Mouse (Mus musculus) liver, embryonic 11.5 days (tissue): Measurements from ENCODE around the gene Colgalt2. TPM values are rescaled to one million over a fixed set of nuclear protein-coding genes. Genes with fewer than 3 reads are reported as not detected.

Source experiments
- ATAC-seq: fragments of 200-750 bp; cut with Nextera tagmentation; replicated peaks from 2 replicates; pipeline ENCODE4 v1.8.0; 2017; ENCODE audit warnings: moderate number of reproducible peaks, mild to moderate bottlenecking, moderate TSS enrichment, moderate library complexity; ENCODE audit not compliant: low FRiP score
- DNase-seq: peaks from one replicate; pipeline ENCODE4 v3.0.0-alpha.2; 2017; ENCODE audit warnings: low spot score
- H3K27ac ChIP-seq: fragments of 300-500 bp; sonication (generic); 2 replicates; pipeline ENCODE4 v1.5.1; 2014; ENCODE audit warnings: mild to moderate bottlenecking, low read depth, low read length, control low read depth
- H3K27me3 ChIP-seq: fragments of 300-500 bp; sonication (generic); replicated peaks from 2 replicates; pipeline ENCODE4 v1.6.1; 2014; ENCODE audit warnings: low read length, mixed read lengths; ENCODE audit not compliant: control insufficient read depth, insufficient read depth
- H3K36me3 ChIP-seq: fragments of 300-500 bp; sonication (generic); 2 replicates; pipeline ENCODE4 v1.6.1; 2014; ENCODE audit warnings: mild to moderate bottlenecking, low read length, moderate library complexity, mixed read lengths; ENCODE audit not compliant: control insufficient read depth, insufficient read depth
- H3K4me1 ChIP-seq: fragments of 300-500 bp; sonication (generic); replicated peaks from 2 replicates; pipeline ENCODE4 v1.6.1; 2014; ENCODE audit warnings: low read length, mixed read lengths; ENCODE audit not compliant: control insufficient read depth, insufficient read depth
- H3K4me2 ChIP-seq: fragments of 300-500 bp; sonication (generic); 2 replicates; pipeline ENCODE4 v1.6.1; 2014; ENCODE audit warnings: mild to moderate bottlenecking, control low read depth, moderate library complexity
- H3K4me3 ChIP-seq: fragments of 300-500 bp; sonication (generic); 2 replicates; pipeline ENCODE4 v1.5.1; 2014; ENCODE audit warnings: low read depth, low read length, control low read depth
- H3K9ac ChIP-seq: fragments of 300-500 bp; sonication (generic); 2 replicates; pipeline ENCODE4 v1.6.1; 2014; ENCODE audit warnings: low read depth, low read length, control low read depth
- H3K9me3 ChIP-seq: fragments of 300-500 bp; sonication (generic); 2 replicates; pipeline ENCODE4 v1.6.1; 2016; ENCODE audit warnings: low read length, inconsistent platforms, mixed read lengths; ENCODE audit not compliant: control insufficient read depth
- WGBS: fragments of 180-500 bp; shearing (Covaris S2); extraction: QIAGEN DNeasy Blood & Tissue Kit; methylation state at CpG from one replicate; pipeline ENCODE4 v1.1.7; 2014; 5-methylcytosine and 5-hydroxymethylcytosine counted together
- polyA plus RNA-seq: library from polyadenylated mRNA; unstranded; fragments of >200 nt; fragmentation: Nextera tagmentation; extraction: Ambion mirVana; gene quantifications from 2 replicates; pipeline ENCODE4 v1.2.1, GENCODE M21; 2014

Gene Colgalt2
- polyA plus RNA-seq, 1 experiment from 2014 or later, result 1.7 TPM

DNA sequence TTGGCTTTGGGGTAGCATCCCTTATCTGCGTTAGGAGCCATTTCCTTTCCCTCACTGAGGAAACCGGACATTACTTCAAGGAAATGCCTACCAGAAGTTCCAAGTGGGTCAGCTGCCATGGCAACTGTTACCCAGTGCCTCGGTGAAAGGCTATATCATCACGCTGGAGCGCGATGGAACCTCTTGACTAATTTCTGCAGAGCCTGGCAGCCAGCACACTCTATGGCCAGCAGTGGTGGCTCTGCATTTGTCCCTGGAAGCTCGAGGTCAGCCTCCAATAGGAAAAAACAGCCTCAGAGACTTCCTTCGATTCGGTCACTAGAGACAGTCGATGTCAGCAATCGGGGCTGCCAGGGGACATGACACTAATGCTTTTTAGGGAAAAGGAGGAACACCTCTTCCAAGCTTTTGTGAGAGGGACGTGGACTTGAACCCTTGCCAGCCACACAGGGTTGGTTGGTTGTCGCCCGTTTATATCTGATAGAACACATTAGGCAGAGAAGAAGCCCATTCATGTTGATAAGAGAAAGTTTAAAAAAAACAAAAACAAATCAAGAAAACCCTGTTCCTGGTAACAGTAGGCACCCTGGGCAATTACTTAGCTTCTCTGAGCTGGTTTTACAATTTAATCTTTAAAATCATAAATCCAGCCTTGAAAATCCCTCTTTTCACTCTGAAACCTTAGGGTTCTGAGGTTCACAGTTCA, 157.1 kb downstream of the Colgalt2 start:
- DNase-seq, result no peak
- H3K9me3 ChIP-seq, result no peaks in the 10 kb centered on the region
- H3K27ac ChIP-seq, result no peak overlapping the region
- no peak overlapping the region for H3K9ac ChIP-seq
- no peak for ATAC-seq
- no peak overlapping the region for H3K4me2 ChIP-seq
- no peak overlapping the region for H3K4me3 ChIP-seq
- 55% methylated on average over 14 of the region's 14 CpGs for WGBS
- H3K36me3 ChIP-seq, result no peaks in the 10 kb centered on the region; the same call in 1 of the 2 replicates
- H3K4me1 ChIP-seq, result peaks cover 7% of the 10 kb centered on the region; the same call in 1 of the 2 replicates
- no peaks in the 10 kb centered on the region for H3K27me3 ChIP-seq

Other genes starting within 250 kb of the Colgalt2 start
- 74.8 and 84.0 TPM in 2 replicates for gene Tsen15, start 13.1 kb upstream of the Colgalt2 start, polyA plus RNA-seq